Mouse (Mus musculus): ENCODE measurements around the gene Tsr3.

The Tsr3 gene

GRCm38 (mm10) chr17:25227991-25228390, 12.0 kb upstream of the Tsr3 start:
- TF ChIP-seq GATA4 (IDR thresholded peaks at IDR 0.05; ENCODE audit: insufficient replicate concordance, low read length) = no peak

- TF ChIP-seq GATA4 (IDR thresholded peaks at IDR 0.05; ENCODE audit: insufficient replicate concordance, low read length) = no peak
These were observed 9.3 kb upstream of the Tsr3 start for GRCm38 (mm10) chr17:25230700-25231099.

GRCm38 (mm10) chr17:25235635-25236034, 4.3 kb upstream of the Tsr3 start:
- TF ChIP-seq GATA4 (IDR thresholded peaks at IDR 0.05; ENCODE audit: insufficient replicate concordance, low read length) = no peak

GRCm38 (mm10) chr17:25243131-25243780, 3.3 kb downstream of the Tsr3 start:
- no peak for TF ChIP-seq GATA4 (IDR thresholded peaks at IDR 0.05; ENCODE audit: insufficient replicate concordance, low read length)

GRCm38 (mm10) chr17:25244239-25244638, 4.3 kb downstream of the Tsr3 start:
- no peak for TF ChIP-seq GATA4 (IDR thresholded peaks at IDR 0.05; ENCODE audit: insufficient replicate concordance, low read length)

- no peak for TF ChIP-seq GATA4 (IDR thresholded peaks at IDR 0.05; ENCODE audit: insufficient replicate concordance, low read length)
These were observed 8.2 kb downstream of the Tsr3 start for GRCm38 (mm10) chr17:25248033-25248750.

- TF ChIP-seq GATA4 (IDR thresholded peaks at IDR 0.05; ENCODE audit: insufficient replicate concordance, low read length) = no peak
These were observed 10.3 kb downstream of the Tsr3 start for GRCm38 (mm10) chr17:25250181-25250835.

- no peak for TF ChIP-seq GATA4 (IDR thresholded peaks at IDR 0.05; ENCODE audit: insufficient replicate concordance, low read length)
These were observed 12.7 kb downstream of the Tsr3 start for GRCm38 (mm10) chr17:25252643-25253042.

- TF ChIP-seq GATA4 (IDR thresholded peaks at IDR 0.05; ENCODE audit: insufficient replicate concordance, low read length) = no peak
These were observed 13.8 kb downstream of the Tsr3 start for GRCm38 (mm10) chr17:25253760-25254159.

GRCm38 (mm10) chr17:25255110-25255509, 15.1 kb downstream of the Tsr3 start:
- no peak for TF ChIP-seq GATA4 (IDR thresholded peaks at IDR 0.05; ENCODE audit: insufficient replicate concordance, low read length)

GRCm38 (mm10) chr17:25256140-25256754, 16.3 kb downstream of the Tsr3 start, which contains the start of gene Baiap3:
Gene Baiap3 (minus strand): TSS chr17:25256364.
- no peak for TF ChIP-seq GATA4 (IDR thresholded peaks at IDR 0.05; ENCODE audit: insufficient replicate concordance, low read length)

- TF ChIP-seq GATA4 (IDR thresholded peaks at IDR 0.05; ENCODE audit: insufficient replicate concordance, low read length) = no peak
These were observed 17.9 kb downstream of the Tsr3 start for GRCm38 (mm10) chr17:25257804-25258261.

- TF ChIP-seq GATA4 (IDR thresholded peaks at IDR 0.05; ENCODE audit: insufficient replicate concordance, low read length) = no peak
These were observed 24.5 kb downstream of the Tsr3 start for GRCm38 (mm10) chr17:25264453-25264852.

- no peak for TF ChIP-seq GATA4 (IDR thresholded peaks at IDR 0.05; ENCODE audit: insufficient replicate concordance, low read length)
These were observed 30.9 kb downstream of the Tsr3 start for GRCm38 (mm10) chr17:25270795-25271335.

- no peak for TF ChIP-seq GATA4 (IDR thresholded peaks at IDR 0.05; ENCODE audit: insufficient replicate concordance, low read length)
These were observed 32.4 kb downstream of the Tsr3 start for GRCm38 (mm10) chr17:25272326-25272725.

All from liver, adult (tissue).